Mouse (Mus musculus) liver, embryonic 14.5 days (tissue): Measurements from ENCODE around the gene Ldb3. TPM values are rescaled to one million over a fixed set of nuclear protein-coding genes. Genes with fewer than 3 reads are reported as not detected.

Experiments used
- ATAC-seq: fragments of 200-750 bp; cut with Nextera tagmentation; 2 replicates; pipeline ENCODE4 v1.8.0; 2017; ENCODE audit warnings: moderate number of reproducible peaks, mild to moderate bottlenecking, moderate library complexity; ENCODE audit not compliant: insufficient read depth
- DNase-seq, 3 experiments: peaks; one replicate each; pipeline ENCODE4 v3.0.0-alpha.2; 2012 to 2013; ENCODE audit warnings: low read depth in 3 of 3, low spot score in 3 of 3
- H3K27ac ChIP-seq: fragments of 300-500 bp; sonication (generic); 2 replicates; pipeline ENCODE4 v1.5.1; 2014; ENCODE audit warnings: moderate library complexity, mild to moderate bottlenecking, control low read depth, inconsistent platforms
- H3K27me3 ChIP-seq: fragments of 300-500 bp; sonication (generic); 2 replicates; pipeline ENCODE4 v1.6.1; 2014; ENCODE audit warnings: mild to moderate bottlenecking, low read length, moderate library complexity; ENCODE audit not compliant: control insufficient read depth, insufficient read depth
- H3K36me3 ChIP-seq: fragments of 300-500 bp; sonication (generic); replicated peaks from 2 replicates; pipeline ENCODE4 v1.6.1; 2014; ENCODE audit warnings: low read depth; ENCODE audit not compliant: control insufficient read depth, insufficient read depth
- H3K4me1 ChIP-seq, 2 experiments: fragments of 200-500 bp in 1 of 2; fragments of 300-500 bp in 1 of 2; sonication (generic) in 1 of 2; replicated peaks; 2 replicates each; pipeline ENCODE4 v1.6.1; 2012 to 2014; ENCODE audit warnings: antibody characterized with exemption in 1 of 2, inconsistent platforms in 1 of 2, low read length in 1 of 2; ENCODE audit not compliant: control insufficient read depth in 2 of 2, insufficient read depth in 2 of 2
- H3K4me2 ChIP-seq: fragments of 300-500 bp; sonication (generic); 2 replicates; pipeline ENCODE4 v1.6.1; 2014; ENCODE audit warnings: low read depth, mild to moderate bottlenecking, control low read depth, moderate library complexity
- H3K4me3 ChIP-seq, 2 experiments: fragments of 200-500 bp in 1 of 2; fragments of 300-500 bp in 1 of 2; sonication (generic) in 1 of 2; 2 replicates each; pipeline ENCODE4 v1.5.1; 2012 to 2014; ENCODE audit warnings: low read depth in 2 of 2, low read length in 2 of 2, mild to moderate bottlenecking in 2 of 2, control low read depth in 1 of 2, inconsistent platforms in 1 of 2, moderate library complexity in 1 of 2; ENCODE audit not compliant: insufficient read depth in 1 of 2
- H3K9ac ChIP-seq: fragments of 300-500 bp; sonication (generic); replicated peaks from 2 replicates; pipeline ENCODE4 v1.6.1; 2014; ENCODE audit warnings: mild to moderate bottlenecking, control low read depth, moderate library complexity
- H3K9me3 ChIP-seq: fragments of 300-500 bp; sonication (generic); 2 replicates; pipeline ENCODE4 v1.6.1; 2016; ENCODE audit warnings: low read length, mixed read lengths; ENCODE audit not compliant: control insufficient read depth
- CTCF ChIP-seq: IDR thresholded peaks from 2 replicates; pipeline ENCODE4 v1.5.1; 2016; ENCODE audit warnings: antibody characterized with exemption, low read depth, control low read depth
- EP300 ChIP-seq: IDR thresholded peaks from 2 replicates; pipeline ENCODE4 v1.6.1; 2016; ENCODE audit warnings: antibody characterized with exemption, low read depth
- WGBS: fragments of 180-500 bp; shearing (Covaris S2); extraction: QIAGEN DNeasy Blood & Tissue Kit; methylation state at CpG from one replicate; pipeline ENCODE4 v1.1.7; 2014; ENCODE audit not compliant: insufficient replicate concordance; 5-methylcytosine and 5-hydroxymethylcytosine counted together
- polyA plus RNA-seq, 2 experiments: library from polyadenylated mRNA; depleted of rRNA in 1 of 2; stranded (reverse) in 1 of 2; unstranded in 1 of 2; fragments of >200 nt; fragmentation: Nextera tagmentation in 1 of 2; extraction: Ambion mirVana in 1 of 2; gene quantifications; 2 replicates each; pipeline versions ENCODE4 v1.2.1 to v1.2.3; 2012 to 2014

Gene Ldb3
- polyA plus RNA-seq, 2 experiments = 0.05 to 0.07 TPM

- Histone ChIP-seq H3K27ac (no peak overlapping the region), H3K9ac (no peak overlapping the region), H3K27me3 (no peaks in the 10 kb centered on the region), H3K9me3 (no peaks in the 10 kb centered on the region), H3K4me2 (no peak overlapping the region), H3K36me3 (no peaks in the 10 kb centered on the region), H3K4me3 (no peak overlapping the region), H3K4me1 (no peaks in the 10 kb centered on the region)
- peak in 2 of 3 experiments; percentile 31 to 52 for DNase-seq
- WGBS = 57% methylated on average over 24 of the region's 24 CpGs
- TF ChIP-seq CTCF (no peak), EP300 (no peak)
- no peak for ATAC-seq
Observed at GRCm38 (mm10) chr14:34590743-34591675, 2.5 kb upstream of the Ldb3 start.

- ATAC-seq = no peak
- TF ChIP-seq CTCF (no peak), EP300 (no peak)
- H3K9ac ChIP-seq = no peak overlapping the region
- no peak overlapping the region for H3K4me2 ChIP-seq
- no peak for DNase-seq
- H3K9me3 ChIP-seq = no peaks in the 10 kb centered on the region
- H3K27ac ChIP-seq = no peak overlapping the region
- H3K36me3 ChIP-seq = no peaks in the 10 kb centered on the region
- H3K4me1 ChIP-seq = 0 out of 4 replicates have a peak, but pooled peaks cover 0 to 2% of the 10 kb centered on the region in 2 experiments
- WGBS = 69% methylated on average over 5 of the region's 5 CpGs
- H3K4me3 ChIP-seq = no peak overlapping the region
- H3K27me3 ChIP-seq = no peaks in the 10 kb centered on the region
Observed at GRCm38 (mm10) chr14:34590017-34590570, 1.6 kb upstream of the Ldb3 start.

- no peak for ATAC-seq
- Histone ChIP-seq H3K9me3 (no peaks in the 10 kb centered on the region), H3K9ac (no peak overlapping the region), H3K36me3 (no peaks in the 10 kb centered on the region), H3K4me2 (no peak overlapping the region), H3K27ac (no peak overlapping the region), H3K27me3 (no peaks in the 10 kb centered on the region), H3K4me3 (no peak overlapping the region), H3K4me1 (0 out of 4 replicates have a peak, but pooled peaks cover 0 to 2% of the 10 kb centered on the region in 2 experiments)
- DNase-seq = no peak
- no peak for TF ChIP-seq EP300
- TF ChIP-seq CTCF = no peak
- WGBS = 74% methylated on average over 8 of the region's 8 CpGs
Observed at GRCm38 (mm10) chr14:34589185-34589713, 767 bp upstream of the Ldb3 start.

GRCm38 (mm10) chr14:34588005-34588404 lies 477 bp downstream of the Ldb3 start:
- H3K27ac ChIP-seq = no peak overlapping the region
- no peak overlapping the region for H3K4me3 ChIP-seq
- DNase-seq (no peak), ATAC-seq (no peak)
- 48% methylated on average over 5 of the region's 5 CpGs for WGBS
- H3K9me3 ChIP-seq = no peaks in the 10 kb centered on the region
- H3K27me3 ChIP-seq = no peaks in the 10 kb centered on the region
- no peak overlapping the region for H3K4me2 ChIP-seq
- H3K36me3 ChIP-seq = no peaks in the 10 kb centered on the region
- no peak overlapping the region for H3K9ac ChIP-seq
- TF ChIP-seq EP300 (no peak), CTCF (no peak)
- 0 out of 4 replicates have a peak, but pooled peaks cover 0 to 2% of the 10 kb centered on the region in 2 experiments for H3K4me1 ChIP-seq

- no peak for ATAC-seq
- H3K27ac ChIP-seq = no peak overlapping the region
- WGBS = 64% methylated on average over 3 of the region's 3 CpGs
Observed at GRCm38 (mm10) chr14:34586871-34587270, 1.6 kb downstream of the Ldb3 start.

More at GRCm38 (mm10) chr14:34586871-34587270, 1.6 kb downstream of the Ldb3 start:
- no peaks in the 10 kb centered on the region for H3K36me3 ChIP-seq
- TF ChIP-seq CTCF = no peak
- no peak for TF ChIP-seq EP300
- no peak overlapping the region for H3K4me3 ChIP-seq
- H3K4me1 ChIP-seq = 0 out of 4 replicates have a peak, but pooled peaks cover 0 to 2% of the 10 kb centered on the region in 2 experiments
- H3K27me3 ChIP-seq = no peaks in the 10 kb centered on the region
- no peak overlapping the region for H3K4me2 ChIP-seq
- no peaks in the 10 kb centered on the region for H3K9me3 ChIP-seq
- DNase-seq = no peak
- H3K9ac ChIP-seq = no peak overlapping the region
